Mouse (Mus musculus) hindbrain, embryonic 15.5 days (tissue): Measurements from ENCODE around the gene Nol3. TPM values are rescaled to one million over a fixed set of nuclear protein-coding genes. Genes with fewer than 3 reads are reported as not detected.
"Not testable (repeated sequence)": the region's sequence is repeated elsewhere in the genome, so short reads cannot be mapped to it uniquely, and the experiment has no call there.

Source experiments
- ATAC-seq: fragments of 200-750 bp; cut with Nextera tagmentation; 2 replicates; pipeline ENCODE4 v1.8.0; 2017; ENCODE audit warnings: low read depth, moderate number of reproducible peaks, moderate TSS enrichment; ENCODE audit not compliant: low FRiP score
- H3K27ac ChIP-seq: fragments of 300-500 bp; sonication (generic); replicated peaks from 2 replicates; pipeline ENCODE4 v1.5.1; 2015; ENCODE audit warnings: mild to moderate bottlenecking, inconsistent platforms
- H3K27me3 ChIP-seq: fragments of 300-500 bp; sonication (generic); 2 replicates; pipeline ENCODE4 v1.6.1; 2015; ENCODE audit warnings: control low read depth, inconsistent platforms
- H3K36me3 ChIP-seq: fragments of 300-500 bp; sonication (generic); 2 replicates; pipeline ENCODE4 v1.6.1; 2015; ENCODE audit warnings: control low read depth, inconsistent platforms
- H3K4me1 ChIP-seq: fragments of 300-500 bp; sonication (generic); replicated peaks from 2 replicates; pipeline ENCODE4 v1.6.1; 2015; ENCODE audit warnings: control low read depth, inconsistent platforms
- H3K4me2 ChIP-seq: fragments of 300-500 bp; sonication (generic); 2 replicates; pipeline ENCODE4 v1.6.1; 2015; ENCODE audit warnings: moderate library complexity, mild to moderate bottlenecking, inconsistent platforms
- H3K4me3 ChIP-seq: fragments of 300-500 bp; sonication (generic); 2 replicates; pipeline ENCODE4 v1.5.1; 2015; ENCODE audit warnings: mild to moderate bottlenecking, inconsistent platforms
- H3K9ac ChIP-seq: fragments of 300-500 bp; sonication (generic); 2 replicates; pipeline ENCODE4 v1.6.1; 2015; ENCODE audit warnings: inconsistent platforms
- H3K9me3 ChIP-seq: fragments of 300-500 bp; sonication (generic); 2 replicates; pipeline ENCODE4 v1.6.1; 2016; ENCODE audit warnings: control low read depth, inconsistent platforms
- WGBS: fragments of 180-500 bp; shearing (Covaris S2); methylation state at CpG from one replicate; pipeline ENCODE4 v1.1.7; 2015; 5-methylcytosine and 5-hydroxymethylcytosine counted together
- polyA plus RNA-seq: library from polyadenylated mRNA; unstranded; fragments of >200 nt; fragmentation: Nextera tagmentation; extraction: Ambion mirVana; gene quantifications from 2 replicates; pipeline ENCODE4 v1.2.1, GENCODE M21; 2015

The Nol3 gene
- polyA plus RNA-seq, 1 experiment from 2014 or later = 5.7 TPM

- no peak overlapping the region for H3K4me2 ChIP-seq
- H3K27me3 ChIP-seq = peaks cover 19% of the 10 kb centered on the region; the same call in 1 of the 2 replicates
- H3K9ac ChIP-seq = no peak overlapping the region
- H3K4me3 ChIP-seq = no peak overlapping the region
- no peaks in the 10 kb centered on the region for H3K9me3 ChIP-seq
- ATAC-seq = no peak
- H3K27ac ChIP-seq = no peak overlapping the region
- peaks cover 30% of the 10 kb centered on the region for H3K4me1 ChIP-seq
- peaks cover 37% of the 10 kb centered on the region for H3K36me3 ChIP-seq
- WGBS = 87% methylated on average over 12 of the region's 12 CpGs
These were observed 5.9 kb downstream of the Nol3 start for GRCm38 (mm10) chr8:105281821-105282220.

GRCm38 (mm10) chr8:105282239-105282638 lies 6.3 kb downstream of the Nol3 start:
- no peak overlapping the region for H3K9ac ChIP-seq
- no peak overlapping the region for H3K27ac ChIP-seq
- H3K4me2 ChIP-seq = no peak overlapping the region
- no peak for ATAC-seq
- no peaks in the 10 kb centered on the region for H3K9me3 ChIP-seq
- H3K4me3 ChIP-seq = no peak overlapping the region
- peaks cover 19% of the 10 kb centered on the region; the same call in 1 of the 2 replicates for H3K27me3 ChIP-seq
- peaks cover 37% of the 10 kb centered on the region for H3K36me3 ChIP-seq
- WGBS = 88% methylated on average over 4 of the region's 4 CpGs
- H3K4me1 ChIP-seq = peaks cover 33% of the 10 kb centered on the region

- ATAC-seq = no peak
- H3K9me3 ChIP-seq = no peaks in the 10 kb centered on the region
- no peak overlapping the region for H3K4me2 ChIP-seq
- H3K4me1 ChIP-seq = peaks cover 41% of the 10 kb centered on the region
- WGBS = 22% methylated on average over 22 of the region's 23 CpGs
- no peak overlapping the region for H3K9ac ChIP-seq
- H3K27me3 ChIP-seq = peaks cover 13% of the 10 kb centered on the region; the same call in 1 of the 2 replicates
- H3K27ac ChIP-seq = no peak overlapping the region
- peaks cover 37% of the 10 kb centered on the region for H3K36me3 ChIP-seq
- no peak overlapping the region for H3K4me3 ChIP-seq
These were observed 7.1 kb downstream of the Nol3 start for GRCm38 (mm10) chr8:105283074-105283473.

GRCm38 (mm10) chr8:105285514-105285913 lies 9.6 kb downstream of the Nol3 start:
- Histone ChIP-seq H3K27ac (no peak overlapping the region), H3K9me3 (no peaks in the 10 kb centered on the region), H3K9ac (no peak overlapping the region), H3K4me1 (peaks cover 48% of the 10 kb centered on the region), H3K4me3 (no peak overlapping the region), H3K27me3 (no peaks in the 10 kb centered on the region), H3K36me3 (peaks cover 32% of the 10 kb centered on the region), H3K4me2 (peak overlapping the region; percentile 69)
- no peak for ATAC-seq
- 43% methylated on average over 12 of the region's 12 CpGs for WGBS

GRCm38 (mm10) chr8:105286907-105287306 lies 11.0 kb downstream of the Nol3 start:
- H3K9me3 ChIP-seq = no peaks in the 10 kb centered on the region
- no peak for ATAC-seq
- WGBS = 87% methylated on average over 4 of the region's 4 CpGs
- peaks cover 26% of the 10 kb centered on the region for H3K36me3 ChIP-seq
- H3K27me3 ChIP-seq = no peaks in the 10 kb centered on the region
- H3K4me1 ChIP-seq = peaks cover 51% of the 10 kb centered on the region
- 0 out of 2 replicates have a peak overlapping the region, but pooled peaks have one; percentile 18 for H3K9ac ChIP-seq
- H3K27ac ChIP-seq = no peak overlapping the region
- H3K4me3 ChIP-seq = peak overlapping the region; percentile 7; the same call in 1 of the 2 replicates
- peak overlapping the region; percentile 69 for H3K4me2 ChIP-seq

- Histone ChIP-seq H3K4me3 (peak overlapping the region; percentile 56), H3K4me1 (peaks cover 51% of the 10 kb centered on the region), H3K9me3 (no peaks in the 10 kb centered on the region), H3K27me3 (no peaks in the 10 kb centered on the region), H3K9ac (peak overlapping the region; percentile 40), H3K36me3 (peaks cover 13% of the 10 kb centered on the region), H3K27ac (peak overlapping the region; percentile 94), H3K4me2 (peak overlapping the region; percentile 69)
- ATAC-seq = no peak
- WGBS = 70% methylated on average over 5 of the region's 5 CpGs
These were observed 12.3 kb downstream of the Nol3 start for GRCm38 (mm10) chr8:105288231-105288630.

- no peaks in the 10 kb centered on the region for H3K9me3 ChIP-seq
- H3K27ac ChIP-seq = peak overlapping the region; percentile 94
- peak overlapping the region; percentile 40 for H3K9ac ChIP-seq
- no peaks in the 10 kb centered on the region for H3K27me3 ChIP-seq
- H3K36me3 ChIP-seq = peaks cover 13% of the 10 kb centered on the region
- under 1% methylated on average over 53 of the region's 53 CpGs for WGBS
- peak overlapping the region; percentile 56 for H3K4me3 ChIP-seq
- peak; percentile 91 for ATAC-seq
- H3K4me1 ChIP-seq = peaks cover 51% of the 10 kb centered on the region
- peak overlapping the region; percentile 69 for H3K4me2 ChIP-seq
These were observed 13.2 kb downstream of the Nol3 start for GRCm38 (mm10) chr8:105288958-105289732.

- Histone ChIP-seq H3K4me3 (peak within 1 kb of the TSS; percentile 56), H3K9me3 (no peaks in the 10 kb centered on the region), H3K27me3 (no peaks in the 10 kb centered on the region), H3K36me3 (peaks cover 7% of the 10 kb centered on the region), H3K4me1 (peaks cover 50% of the 10 kb centered on the region), H3K9ac (peak within 1 kb of the TSS; percentile 40), H3K4me2 (peak within 1 kb of the TSS; percentile 69), H3K27ac (peak within 1 kb of the TSS; percentile 94)
- peak; percentile 6 for ATAC-seq
- WGBS = 2% methylated on average over 43 of the region's 43 CpGs
These were observed 14.0 kb downstream of the Nol3 start, which contains the start of gene 4931428F04Rik for GRCm38 (mm10) chr8:105289805-105290460. TSS of gene 4931428F04Rik (minus strand) at chr8:105289864.

- Histone ChIP-seq H3K9me3 (no peaks in the 10 kb centered on the region), H3K4me1 (peaks cover 42% of the 10 kb centered on the region), H3K27me3 (no peaks in the 10 kb centered on the region), H3K4me2 (peak overlapping the region; percentile 69), H3K36me3 (no peaks in the 10 kb centered on the region), H3K9ac (0 out of 2 replicates have a peak overlapping the region, but pooled peaks have one; percentile 40), H3K27ac (no peak overlapping the region), H3K4me3 (peak overlapping the region; percentile 56)
- 5% methylated on average over 31 of the region's 31 CpGs for WGBS
- peak; percentile 1; the same call in 1 of the 2 replicates for ATAC-seq
These were observed 14.8 kb downstream of the Nol3 start for GRCm38 (mm10) chr8:105290554-105291314.

- not testable (repeated sequence) for H3K4me2 ChIP-seq, H3K4me3 ChIP-seq, ATAC-seq, H3K36me3 ChIP-seq, H3K27ac ChIP-seq, H3K9me3 ChIP-seq, H3K27me3 ChIP-seq, H3K9ac ChIP-seq
- peaks cover 35% of the 10 kb centered on the region for H3K4me1 ChIP-seq
- 85% methylated on average over 8 of the region's 8 CpGs for WGBS
These were observed 15.4 kb downstream of the Nol3 start for GRCm38 (mm10) chr8:105291364-105291763.

- not testable (repeated sequence) for ATAC-seq, H3K9ac ChIP-seq
- 62% methylated on average over 3 of the region's 3 CpGs for WGBS
These were observed 15.9 kb downstream of the Nol3 start for GRCm38 (mm10) chr8:105291802-105292201.

More at GRCm38 (mm10) chr8:105291802-105292201, 15.9 kb downstream of the Nol3 start:
- H3K4me1 ChIP-seq = peaks cover 32% of the 10 kb centered on the region
- H3K4me2 ChIP-seq, H3K36me3 ChIP-seq, H3K27ac ChIP-seq, H3K27me3 ChIP-seq, H3K4me3 ChIP-seq, H3K9me3 ChIP-seq: not testable (repeated sequence)
